Mouse (Mus musculus) CD4-positive, CD25-positive, alpha-beta regulatory T cell, adult 4 months (primary cell): Measurements from ENCODE around the gene Mctp2. TPM values are rescaled to one million over a fixed set of nuclear protein-coding genes. Genes with fewer than 3 reads are reported as not detected.
"Not testable (repeated sequence)": the region's sequence is repeated elsewhere in the genome, so short reads cannot be mapped to it uniquely, and the experiment has no call there.

Experiments used
- ATAC-seq: one replicate; pipeline ENCODE4 v1.8.0; 2017
- polyA plus RNA-seq, 2 experiments: library from polyadenylated mRNA; unstranded; fragments of 100-300 nt; shearing (Covaris generic); gene quantifications; one replicate each; pipeline ENCODE4 v1.2.1; 2017

Mctp2 gene
- polyA plus RNA-seq, 2 experiments from 2014 or later: 2.1 to 2.8 TPM

DNA sequence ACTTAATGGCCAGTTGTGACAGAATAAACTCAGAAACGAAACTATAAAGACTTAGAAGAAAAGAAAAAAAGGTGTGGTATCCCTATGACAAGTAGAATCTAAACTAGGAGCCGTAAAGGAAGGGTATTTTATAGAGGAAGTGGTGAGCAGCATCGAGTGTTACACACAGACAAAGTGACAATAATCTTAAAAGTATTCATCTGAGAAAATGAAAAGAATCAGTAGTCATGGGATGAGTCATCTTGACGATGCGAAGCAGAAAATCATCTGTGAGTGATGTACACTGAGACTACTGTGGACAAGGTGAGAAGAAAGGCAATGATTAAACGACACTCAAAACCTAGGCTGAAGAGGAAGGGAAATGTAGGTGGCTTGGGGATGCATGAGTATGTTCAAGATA lies 36.4 kb downstream of the Mctp2 start:
- peak; percentile 93 for ATAC-seq

DNA sequence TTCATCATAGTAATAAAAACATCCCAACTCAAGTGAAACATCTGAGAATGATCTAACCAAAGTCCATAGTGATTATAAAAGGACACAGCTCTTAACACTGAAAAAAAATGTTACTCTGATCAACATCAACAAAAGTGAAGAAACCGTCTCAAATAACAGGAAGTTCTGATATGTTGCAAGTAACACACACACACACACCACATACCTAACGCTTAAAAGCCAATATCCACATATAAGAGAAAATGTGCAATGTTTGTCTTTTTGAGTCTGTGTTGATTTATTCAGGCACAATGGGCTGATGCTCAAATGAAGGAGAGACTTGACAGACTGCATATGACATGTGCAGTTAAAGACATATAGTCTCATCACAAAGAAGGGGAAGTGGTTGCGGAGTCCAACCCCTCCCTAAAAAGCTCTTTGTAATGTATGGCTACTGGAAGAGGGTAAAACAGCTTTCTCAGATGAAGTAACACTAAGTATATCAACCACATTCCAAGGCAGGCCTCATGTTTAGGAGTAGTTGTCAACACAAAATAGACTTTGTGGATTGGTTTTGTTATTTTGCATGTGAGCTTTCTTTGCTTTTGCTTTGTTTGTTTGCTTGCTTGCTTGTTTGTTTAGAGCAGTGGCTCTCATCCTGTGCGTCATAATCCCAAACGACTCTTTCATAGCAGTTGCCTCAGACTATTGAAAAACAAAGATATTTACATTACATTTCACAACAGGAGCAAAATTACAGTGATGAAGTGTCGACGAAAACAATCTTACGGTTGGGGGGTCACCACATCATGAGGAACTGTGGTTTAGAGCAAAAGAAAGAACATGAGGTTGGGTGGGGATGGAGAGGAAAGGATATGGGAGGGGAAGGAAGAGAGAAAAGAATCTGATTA lies 45.4 kb downstream of the Mctp2 start:
- peak; percentile 37 for ATAC-seq

DNA sequence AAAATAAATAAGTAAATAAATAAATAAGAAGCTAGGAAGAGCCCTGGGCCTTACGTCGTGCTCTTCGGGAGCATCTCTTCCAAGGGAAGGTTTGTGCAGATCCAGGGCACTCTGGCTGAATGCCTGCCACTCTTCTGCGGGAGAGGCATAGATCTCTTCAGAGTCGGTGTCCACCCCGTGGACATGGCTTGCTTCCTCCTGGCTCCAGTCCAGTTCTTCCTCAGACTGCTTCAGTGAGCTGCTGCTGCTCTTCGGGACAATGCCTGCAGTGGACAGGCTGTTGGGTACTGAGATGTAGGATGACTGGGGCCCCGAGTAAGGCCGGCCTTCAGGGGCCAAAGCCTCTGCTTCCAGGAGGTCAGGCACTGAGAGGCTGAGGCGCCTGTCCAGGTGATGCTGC lies 47.4 kb downstream of the Mctp2 start:
- ATAC-seq: no peak

DNA sequence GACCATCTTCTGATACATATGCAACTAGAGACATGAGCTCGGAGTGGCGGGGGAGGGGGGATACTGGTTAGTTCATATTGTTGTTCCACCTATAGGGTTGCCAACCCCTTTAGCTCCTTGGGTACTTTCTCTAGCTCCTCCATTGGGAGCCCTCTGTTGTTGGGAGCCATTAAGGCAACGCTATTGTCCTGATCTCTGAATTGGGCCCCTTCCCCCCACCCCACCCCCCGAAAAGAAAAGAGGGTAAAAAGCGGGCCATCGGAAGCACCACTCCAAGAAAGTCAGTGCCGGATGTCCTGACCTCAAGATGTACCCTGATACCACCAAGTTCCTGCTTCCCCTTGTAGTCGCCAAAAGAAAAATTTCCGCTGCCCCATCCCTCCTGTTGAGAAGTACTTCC lies 56.1 kb downstream of the Mctp2 start:
- ATAC-seq: not testable (repeated sequence)

DNA sequence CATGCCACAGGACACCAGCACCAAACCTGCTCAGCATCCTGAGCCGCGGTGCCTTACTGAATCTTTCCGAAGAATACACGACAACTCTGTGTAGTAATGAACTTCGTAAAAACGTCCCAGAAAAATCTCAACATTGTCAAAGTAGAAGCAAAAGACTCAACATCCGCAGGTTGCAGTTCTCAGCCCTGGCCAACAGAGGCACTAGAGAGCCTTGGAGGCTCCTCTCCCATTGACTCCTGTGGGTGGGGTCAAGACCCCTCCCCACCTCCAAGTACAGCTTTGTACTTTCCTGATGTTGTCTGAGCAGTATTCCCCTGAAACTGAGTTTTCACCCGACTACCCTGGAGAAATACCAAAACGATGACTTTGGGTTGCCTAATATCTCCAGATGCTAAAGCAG lies 65.1 kb downstream of the Mctp2 start:
- no peak for ATAC-seq

DNA sequence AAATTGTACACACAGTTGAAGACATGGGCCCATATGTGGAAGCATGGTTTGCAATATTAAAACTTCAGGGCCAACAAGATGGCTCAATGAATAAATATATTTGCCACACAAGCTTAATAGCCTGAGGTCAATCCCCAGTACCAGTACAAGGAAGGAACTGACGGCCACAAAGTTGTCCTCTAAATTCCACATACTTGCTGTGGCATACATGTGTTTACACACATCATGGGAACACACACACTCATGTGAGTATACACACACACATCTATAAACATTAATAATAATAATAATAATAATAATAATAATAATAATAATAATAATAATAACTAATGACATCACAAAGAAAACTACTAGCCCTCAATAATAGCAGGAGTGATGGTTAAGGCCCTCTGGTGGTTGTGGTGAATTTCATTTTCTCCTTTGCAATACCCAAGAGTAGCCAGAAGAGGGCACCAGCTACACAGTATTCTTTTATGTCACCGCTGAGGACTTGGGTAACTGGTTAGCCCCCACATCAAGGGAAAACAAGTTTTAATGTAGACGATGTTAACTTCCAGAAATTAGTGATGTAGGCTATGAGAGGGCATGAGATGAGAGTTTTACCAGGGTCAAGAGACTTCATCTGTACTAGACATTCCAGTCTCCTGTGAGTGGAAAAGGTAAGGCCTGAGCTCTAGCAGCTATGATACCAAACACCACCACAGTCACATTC lies 66.5 kb downstream of the Mctp2 start:
- ATAC-seq: peak; percentile 86

DNA sequence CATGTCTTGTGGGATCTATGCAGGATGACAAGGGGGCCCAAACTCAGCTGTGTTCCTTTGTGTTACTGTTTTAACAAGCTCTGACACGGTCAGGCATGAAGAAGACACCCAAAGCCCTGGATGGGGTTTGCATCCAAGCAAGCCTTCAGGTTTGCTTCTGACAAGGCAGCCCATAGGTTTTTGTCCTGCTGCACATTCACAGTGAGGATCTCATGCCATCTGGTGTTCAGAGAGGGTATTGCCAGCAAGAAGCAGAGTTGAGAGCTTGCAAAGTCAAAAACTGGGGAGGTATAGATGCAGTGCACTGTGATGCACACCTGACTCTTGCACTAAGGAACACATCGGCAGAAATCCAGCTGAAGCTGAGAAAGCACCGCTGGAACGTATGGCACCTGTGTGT lies 67.8 kb downstream of the Mctp2 start:
- ATAC-seq: peak; percentile 71

DNA sequence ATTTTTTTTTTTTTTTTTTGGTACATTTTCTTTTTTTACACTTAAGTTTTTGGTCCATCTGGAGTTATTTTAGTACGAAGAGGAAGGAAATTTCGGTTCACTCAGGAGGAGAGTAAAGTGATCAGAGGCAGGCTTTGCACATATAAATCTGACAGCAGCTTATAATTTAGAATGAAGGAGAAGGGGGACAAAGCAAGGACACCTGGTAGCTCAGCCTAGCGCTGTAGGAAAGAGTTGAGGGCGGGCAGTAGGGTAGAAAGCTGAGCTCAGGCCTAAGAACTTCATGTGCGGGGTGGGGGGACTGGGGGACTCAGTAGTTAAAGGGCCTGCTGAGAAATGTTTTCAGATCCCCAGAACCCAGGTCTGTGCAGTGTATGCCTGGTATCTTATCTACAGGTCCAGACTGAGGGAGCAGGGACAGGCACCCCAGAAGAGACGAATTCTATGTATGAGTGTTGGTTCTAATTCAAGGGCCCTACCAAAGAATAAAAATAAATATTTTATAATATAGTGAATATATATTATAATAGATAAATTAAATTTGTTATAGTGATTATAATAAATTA lies 71.9 kb downstream of the Mctp2 start:
- ATAC-seq: no peak

DNA sequence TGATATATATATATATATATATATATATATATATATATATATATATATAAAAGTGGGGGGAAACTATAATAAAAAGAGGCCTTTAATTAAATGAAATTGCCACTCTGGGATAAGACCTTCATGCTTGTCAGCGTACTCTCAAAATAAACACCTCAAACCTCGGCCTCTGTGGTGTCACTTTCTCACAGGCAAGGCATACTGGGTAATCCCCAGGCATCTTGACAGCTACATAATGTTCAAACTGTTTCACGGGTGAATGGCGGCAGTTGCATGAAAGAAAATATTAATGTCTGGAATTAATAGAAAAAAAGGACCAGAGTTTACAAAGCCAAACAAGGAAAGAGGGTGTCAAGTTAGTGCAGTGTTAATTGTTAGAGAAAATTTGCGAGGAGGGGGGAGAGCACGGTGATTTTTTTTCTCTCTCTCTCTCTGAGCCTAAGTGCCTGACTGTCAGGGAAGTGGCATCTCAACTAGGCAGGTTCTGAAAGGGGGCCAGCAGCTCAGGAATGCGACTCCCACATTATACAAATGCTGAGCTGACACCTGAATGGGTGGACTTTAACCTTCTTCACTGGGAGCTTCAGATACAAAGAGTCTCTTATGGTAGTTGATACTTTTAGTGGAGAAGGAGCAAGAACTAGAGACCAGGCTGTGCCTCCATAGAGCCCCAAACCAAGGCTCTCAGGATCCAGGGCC lies 75.1 kb downstream of the Mctp2 start:
- no peak for ATAC-seq

DNA sequence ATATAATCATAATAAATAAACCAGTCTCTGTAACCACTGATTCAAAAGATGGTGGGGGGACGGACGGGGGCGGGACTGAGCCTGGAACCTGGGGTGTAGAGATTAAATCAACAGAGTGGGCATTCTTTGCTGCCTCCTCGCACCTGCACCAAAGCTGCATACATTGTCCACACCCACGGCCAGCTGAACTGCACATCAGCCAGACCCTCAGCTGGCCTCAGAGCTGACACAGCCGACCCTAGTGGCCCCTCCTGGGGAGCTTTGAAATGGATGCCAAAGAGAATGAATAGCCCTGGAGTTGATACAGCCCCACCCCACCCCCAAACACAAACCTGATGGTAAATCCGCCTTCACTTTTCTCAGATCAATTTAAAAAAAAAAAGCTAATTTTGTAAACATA lies 76.5 kb downstream of the Mctp2 start:
- no peak for ATAC-seq

DNA sequence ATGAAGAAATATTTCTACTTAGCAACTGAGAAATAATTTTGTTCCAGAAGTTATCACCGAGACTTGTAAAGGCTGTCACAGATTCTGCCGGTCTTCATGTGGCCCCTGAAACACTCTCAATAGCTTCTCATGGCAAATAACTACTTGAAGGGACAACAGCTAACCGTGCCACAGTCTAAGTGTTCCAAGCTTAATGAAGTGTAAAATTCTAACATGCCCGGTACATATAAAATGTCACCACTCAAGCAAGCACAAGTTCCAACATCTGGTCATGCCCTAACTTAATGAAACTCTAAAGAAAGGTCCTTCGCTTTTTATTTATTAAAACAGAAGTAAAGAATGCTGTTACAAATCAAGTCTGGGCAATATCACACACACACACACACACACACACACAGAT lies 82.8 kb downstream of the Mctp2 start:
- no peak for ATAC-seq

DNA sequence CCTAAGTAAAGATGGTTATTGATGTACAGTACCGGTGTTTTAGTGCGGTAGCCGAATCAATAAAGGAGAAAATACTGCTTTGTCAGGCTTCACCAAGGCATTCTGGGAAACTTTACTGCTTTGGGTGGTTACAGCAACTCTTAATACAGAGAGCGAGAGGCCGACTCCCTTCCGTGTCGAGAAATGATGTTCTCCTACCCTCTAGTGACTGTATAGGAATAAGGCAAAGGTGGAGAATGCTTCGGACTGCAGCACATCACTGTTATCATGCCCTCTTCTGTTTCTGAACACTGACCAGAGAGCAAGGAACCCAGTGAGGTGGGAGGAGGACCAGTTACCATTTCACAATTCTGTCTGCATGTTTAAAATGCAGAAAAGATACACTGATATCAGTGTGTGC lies 83.9 kb downstream of the Mctp2 start:
- ATAC-seq: no peak

DNA sequence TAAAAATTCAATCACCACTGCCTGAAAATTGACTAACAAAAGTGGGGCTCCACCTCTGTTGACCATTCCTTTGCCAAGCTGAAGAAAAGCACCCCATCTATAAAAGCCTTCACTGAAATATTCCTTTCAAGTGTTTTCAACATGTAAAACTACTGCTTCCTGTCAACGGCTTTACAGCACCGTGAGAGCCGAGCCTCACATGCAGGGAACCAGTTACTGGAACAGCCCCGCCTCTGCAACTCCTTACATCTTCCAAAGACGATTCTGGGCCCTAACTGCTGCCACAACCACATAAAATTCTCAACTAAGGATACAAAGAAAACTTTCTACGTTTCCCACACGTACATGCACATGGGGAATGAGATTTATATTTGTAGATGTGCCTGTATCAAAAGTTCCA lies 88.4 kb downstream of the Mctp2 start:
- no peak for ATAC-seq

DNA sequence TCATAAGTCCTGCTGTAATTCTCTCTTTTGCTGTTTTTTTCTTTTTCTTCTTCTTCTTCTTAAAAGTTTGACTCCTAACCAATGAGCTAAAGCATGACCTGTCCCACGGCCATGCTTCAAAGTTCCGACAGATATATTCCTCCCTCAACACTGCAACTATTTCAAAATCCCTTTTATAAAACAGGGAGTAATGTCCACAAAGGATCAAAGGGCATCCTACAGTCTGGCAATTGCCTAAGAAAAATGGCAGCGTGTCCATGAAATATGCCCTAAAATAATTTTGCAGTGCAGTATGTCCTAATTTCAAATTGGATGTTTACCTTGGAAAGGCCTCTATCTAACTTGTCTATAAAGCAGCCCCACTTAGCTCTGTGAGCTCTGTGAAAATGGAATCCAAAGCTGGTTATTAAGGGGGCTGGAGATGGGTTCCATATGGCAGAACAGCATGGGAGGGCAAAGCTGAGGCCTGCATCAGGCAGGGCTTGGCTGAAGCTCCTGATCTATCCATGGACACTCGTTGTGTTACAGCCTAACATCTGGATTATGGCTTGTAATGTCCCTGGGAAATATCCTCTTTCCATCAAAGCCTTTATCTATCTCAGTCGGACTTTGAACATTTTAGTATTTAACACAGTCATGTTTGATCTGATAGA lies 90.7 kb downstream of the Mctp2 start:
- no peak for ATAC-seq

DNA sequence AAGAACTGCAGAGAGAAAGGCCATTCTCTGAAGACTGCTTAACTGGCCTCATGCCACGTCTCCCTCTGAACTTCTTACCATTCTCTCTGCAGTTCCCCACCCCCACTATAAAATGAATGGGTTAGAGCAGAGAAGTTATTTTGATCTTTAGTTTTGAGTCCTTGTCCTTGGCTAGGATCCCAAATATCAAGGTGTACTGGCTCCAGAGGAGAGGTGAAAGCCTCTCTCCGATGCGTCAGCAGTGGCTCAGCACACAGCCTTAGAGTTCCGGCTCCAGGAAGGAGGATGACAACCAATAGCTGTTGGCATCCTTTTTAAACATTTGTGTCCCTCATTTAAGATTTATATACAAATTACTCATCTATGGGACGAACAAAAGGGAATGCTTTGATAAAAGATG lies 96.2 kb downstream of the Mctp2 start:
- no peak for ATAC-seq

DNA sequence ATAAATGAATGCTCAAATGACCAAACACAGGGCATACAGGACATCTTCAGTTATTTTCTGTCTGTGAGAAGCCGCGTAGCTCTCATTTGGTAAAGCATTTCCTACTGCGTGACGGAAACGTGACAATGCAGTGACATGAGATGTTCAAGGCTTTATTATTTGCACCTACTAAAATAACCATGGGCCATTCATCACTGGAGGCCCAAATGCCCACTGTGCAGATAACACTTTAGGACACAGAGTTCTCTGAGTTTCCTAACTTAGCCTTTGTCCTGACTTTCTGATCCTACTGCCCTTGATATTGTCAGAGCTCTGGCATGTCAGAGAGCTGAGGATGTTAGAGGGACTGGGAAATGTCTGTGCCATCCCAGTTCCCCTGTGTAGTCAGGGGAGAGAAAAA lies 97.1 kb downstream of the Mctp2 start:
- no peak for ATAC-seq

DNA sequence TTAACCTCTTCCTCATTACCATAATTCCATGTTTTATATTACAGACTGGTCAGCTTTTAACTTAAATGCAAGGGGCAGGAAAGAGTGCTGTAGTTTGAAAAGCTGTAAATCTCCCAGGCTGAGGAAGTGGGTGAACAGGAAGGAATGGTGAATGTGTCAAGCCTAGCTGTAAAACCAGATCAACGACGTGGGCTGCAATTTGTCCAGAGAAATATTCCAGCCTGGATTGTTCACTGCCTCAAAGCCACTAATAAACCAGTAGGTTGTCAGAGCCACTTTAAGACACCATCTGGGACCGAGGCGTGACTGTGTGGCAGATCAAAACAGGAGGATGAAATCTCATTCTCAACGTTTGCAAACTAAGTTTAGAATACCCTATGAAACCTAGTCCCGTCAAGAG lies 99.6 kb downstream of the Mctp2 start:
- no peak for ATAC-seq

DNA sequence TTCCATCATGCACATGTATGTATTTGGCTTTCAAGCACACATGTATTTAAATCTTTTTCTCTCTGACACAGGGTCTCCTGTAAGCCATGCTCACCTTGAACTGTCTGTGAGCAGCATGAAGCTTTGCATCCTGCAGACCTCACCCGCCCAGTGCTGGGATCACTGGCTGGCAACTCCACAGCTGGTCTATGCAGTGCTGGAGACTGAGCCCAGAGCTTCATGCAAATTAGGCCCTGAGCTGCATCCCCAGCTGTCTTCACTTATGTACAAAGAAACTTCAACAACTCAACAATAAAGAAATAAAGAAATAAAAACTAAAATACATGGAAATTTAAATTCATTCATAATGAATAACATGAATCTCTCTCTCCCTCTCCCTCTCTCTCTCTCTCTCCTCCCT lies 110.7 kb downstream of the Mctp2 start:
- ATAC-seq: no peak

DNA sequence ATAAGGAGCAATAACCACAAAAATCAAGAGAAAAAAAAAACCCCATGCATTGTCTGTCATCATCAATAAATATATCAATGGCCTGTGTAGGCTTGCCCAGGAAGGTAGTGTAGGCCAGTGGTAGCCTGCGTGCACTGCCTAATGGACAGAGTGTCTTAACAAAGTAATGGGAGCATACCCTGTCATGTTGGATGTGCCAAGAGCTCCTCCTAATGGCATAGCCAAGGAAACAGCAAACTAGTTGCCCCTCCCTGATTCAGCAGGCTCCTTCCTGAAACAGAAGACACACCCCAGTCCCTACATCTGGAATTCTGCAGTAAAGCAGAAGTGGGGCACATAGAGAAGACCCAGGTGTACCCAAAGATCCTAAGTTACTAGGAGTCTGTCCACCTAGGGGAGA lies 113.1 kb downstream of the Mctp2 start:
- no peak for ATAC-seq

DNA sequence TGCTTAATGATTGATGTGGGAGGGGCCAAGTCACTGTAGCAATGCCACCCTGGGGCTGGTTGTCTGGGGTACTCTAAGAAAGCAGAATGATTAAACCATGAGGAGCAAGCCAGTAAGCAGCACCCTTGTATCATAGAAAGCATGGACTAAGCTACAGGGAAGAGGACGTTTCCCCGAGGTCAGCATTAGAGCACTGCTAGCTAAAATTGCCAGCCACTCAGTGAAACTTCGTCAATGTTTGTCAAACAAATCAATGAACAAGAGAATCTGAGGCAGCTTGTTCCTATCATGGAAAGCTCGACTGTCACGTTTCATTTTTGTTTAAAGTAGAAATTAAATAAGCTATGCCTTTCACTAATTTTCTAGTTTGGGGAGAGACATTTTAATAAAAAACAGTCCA lies 124.8 kb downstream of the Mctp2 start:
- no peak for ATAC-seq

DNA sequence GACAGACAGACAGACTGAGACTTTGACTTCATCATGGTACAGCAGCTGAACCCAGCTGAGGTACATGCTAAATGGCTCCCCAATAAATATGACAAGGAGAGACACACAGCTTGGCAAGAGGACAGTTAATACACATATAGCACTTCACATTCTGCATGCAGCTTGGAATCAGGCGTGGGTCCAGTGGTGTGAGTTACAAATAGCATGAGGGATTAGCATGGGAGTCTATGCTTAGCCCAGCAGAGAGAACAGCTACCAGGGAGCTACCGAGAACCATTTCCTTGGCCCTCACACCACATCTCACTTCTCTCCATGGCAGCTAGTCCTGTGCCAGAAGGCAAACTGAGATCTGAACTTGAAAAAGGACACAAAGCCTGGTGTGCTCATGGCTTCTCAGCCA lies 137.1 kb downstream of the Mctp2 start:
- ATAC-seq: no peak
